Mouse (Mus musculus) embryonic facial prominence, embryonic 10.5 days (tissue): Measurements from ENCODE around the gene Amh. TPM values are rescaled to one million over a fixed set of nuclear protein-coding genes. Genes with fewer than 3 reads are reported as not detected.
"Not testable (repeated sequence)": the region's sequence is repeated elsewhere in the genome, so short reads cannot be mapped to it uniquely, and the experiment has no call there.

Source experiments
- DNase-seq: peaks from one replicate; pipeline ENCODE4 v3.0.0-alpha.2; 2017; ENCODE audit warnings: low spot score
- H3K27ac ChIP-seq: fragments of 300-500 bp; sonication (generic); replicated peaks from 2 replicates; pipeline ENCODE4 v1.5.1; 2016; ENCODE audit warnings: mild to moderate bottlenecking
- H3K27me3 ChIP-seq: fragments of 300-500 bp; sonication (generic); replicated peaks from 2 replicates; pipeline ENCODE4 v1.6.1; 2016; ENCODE audit warnings: low read depth, mild to moderate bottlenecking; ENCODE audit not compliant: poor library complexity, severe bottlenecking
- H3K36me3 ChIP-seq: fragments of 300-500 bp; sonication (generic); replicated peaks from 2 replicates; pipeline ENCODE4 v1.6.1; 2016; ENCODE audit warnings: mild to moderate bottlenecking, moderate library complexity
- H3K4me1 ChIP-seq: fragments of 300-500 bp; sonication (generic); 2 replicates; pipeline ENCODE4 v1.6.1; 2016
- H3K4me3 ChIP-seq: fragments of 300-500 bp; sonication (generic); 2 replicates; pipeline ENCODE4 v1.5.1; 2016; ENCODE audit warnings: mild to moderate bottlenecking, moderate library complexity
- H3K9me3 ChIP-seq: fragments of 300-500 bp; sonication (generic); 2 replicates; pipeline ENCODE4 v1.6.1; 2016; ENCODE audit warnings: mild to moderate bottlenecking
- WGBS: fragments of 180-500 bp; shearing (Covaris S2); methylation state at CpG from one replicate; pipeline ENCODE4 v1.1.7; 2016; 5-methylcytosine and 5-hydroxymethylcytosine counted together
- polyA plus RNA-seq: library from polyadenylated mRNA; unstranded; fragments of >200 nt; fragmentation: Nextera tagmentation; extraction: Ambion mirVana; gene quantifications from 2 replicates; pipeline ENCODE4 v1.2.1, GENCODE M21; 2016

Amh gene
- polyA plus RNA-seq, 1 experiment from 2014 or later = 0.17 TPM

DNA sequence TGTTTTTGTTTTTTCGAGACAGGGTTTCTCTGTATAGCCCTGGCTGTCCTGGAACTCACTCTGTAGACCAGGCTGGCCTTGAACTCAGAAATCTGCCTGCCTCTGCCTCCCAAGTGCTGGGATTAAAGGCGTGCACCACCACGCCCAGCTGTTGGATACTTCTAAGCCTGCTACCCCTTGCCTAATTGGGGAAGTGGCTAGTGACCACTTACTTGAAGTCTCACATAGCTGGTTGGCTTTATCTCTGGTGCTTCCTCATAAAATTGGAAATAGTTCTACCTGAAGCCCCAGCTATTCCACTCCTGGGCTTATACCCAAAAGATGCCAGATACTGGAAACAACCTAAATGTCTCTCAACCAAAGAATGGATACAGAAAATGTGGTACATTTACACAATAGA, 11.3 kb downstream of the Amh start:
- not testable (repeated sequence) for H3K27ac ChIP-seq, H3K4me1 ChIP-seq, DNase-seq, H3K9me3 ChIP-seq, H3K4me3 ChIP-seq, H3K36me3 ChIP-seq
- peaks cover 19% of the 10 kb centered on the region for H3K27me3 ChIP-seq
- WGBS = 78% methylated on average over 3 of the region's 3 CpGs

DNA sequence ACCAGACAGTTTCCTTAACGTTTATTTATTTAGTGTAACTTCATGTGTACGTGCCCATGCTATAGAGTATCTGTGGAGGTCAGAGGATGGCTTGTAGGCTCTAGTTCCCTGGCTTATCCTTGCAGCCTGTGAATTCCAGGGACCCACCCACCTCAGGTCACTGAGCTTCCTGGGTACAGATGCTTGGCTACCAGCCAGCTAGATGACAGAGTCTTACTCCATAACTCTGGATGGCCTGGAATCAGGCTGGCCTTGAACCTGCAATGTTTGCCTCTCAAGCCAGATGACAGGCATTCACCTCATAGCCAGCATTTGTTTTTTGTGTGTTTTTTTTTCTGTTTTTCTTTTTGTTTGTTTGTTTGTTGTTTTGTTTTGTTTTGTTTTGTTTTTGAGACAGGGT, 12.1 kb downstream of the Amh start:
- no peaks in the 10 kb centered on the region for H3K9me3 ChIP-seq

DNA sequence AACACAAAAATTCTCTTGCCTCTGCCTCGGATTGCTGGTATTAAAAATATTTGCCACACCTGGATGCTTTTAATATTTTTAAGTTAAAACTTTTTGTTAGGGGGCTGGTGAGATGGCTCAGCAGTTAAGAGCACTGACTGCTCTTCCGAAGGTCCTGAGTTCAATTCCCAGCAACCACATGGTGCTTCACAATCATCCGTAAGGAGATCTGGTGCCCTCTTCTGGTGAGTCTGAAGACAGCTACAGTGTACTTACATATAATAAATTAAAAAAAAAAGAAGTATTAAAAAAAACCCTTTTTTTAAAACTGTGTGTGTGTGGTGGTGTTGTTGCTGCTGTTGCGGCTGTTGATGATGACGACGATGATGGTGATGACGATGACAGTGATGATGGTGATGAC, 12.9 kb downstream of the Amh start:
- not testable (repeated sequence) for H3K27ac ChIP-seq, DNase-seq, H3K27me3 ChIP-seq, H3K4me1 ChIP-seq, H3K9me3 ChIP-seq, H3K36me3 ChIP-seq, H3K4me3 ChIP-seq
- 85% methylated on average over 7 of the region's 7 CpGs for WGBS

More for the DNA sequence above, 12.1 kb downstream of the Amh start:
- no peak for DNase-seq
- H3K4me3 ChIP-seq = no peak overlapping the region
- H3K4me1 ChIP-seq = 0 out of 2 replicates have a peak, but pooled peaks cover 5% of the 10 kb centered on the region
- H3K36me3 ChIP-seq = no peaks in the 10 kb centered on the region
- H3K27ac ChIP-seq = no peak overlapping the region
- WGBS = 65% methylated on average over 2 of the region's 2 CpGs
- H3K27me3 ChIP-seq = peaks cover 11% of the 10 kb centered on the region

DNA sequence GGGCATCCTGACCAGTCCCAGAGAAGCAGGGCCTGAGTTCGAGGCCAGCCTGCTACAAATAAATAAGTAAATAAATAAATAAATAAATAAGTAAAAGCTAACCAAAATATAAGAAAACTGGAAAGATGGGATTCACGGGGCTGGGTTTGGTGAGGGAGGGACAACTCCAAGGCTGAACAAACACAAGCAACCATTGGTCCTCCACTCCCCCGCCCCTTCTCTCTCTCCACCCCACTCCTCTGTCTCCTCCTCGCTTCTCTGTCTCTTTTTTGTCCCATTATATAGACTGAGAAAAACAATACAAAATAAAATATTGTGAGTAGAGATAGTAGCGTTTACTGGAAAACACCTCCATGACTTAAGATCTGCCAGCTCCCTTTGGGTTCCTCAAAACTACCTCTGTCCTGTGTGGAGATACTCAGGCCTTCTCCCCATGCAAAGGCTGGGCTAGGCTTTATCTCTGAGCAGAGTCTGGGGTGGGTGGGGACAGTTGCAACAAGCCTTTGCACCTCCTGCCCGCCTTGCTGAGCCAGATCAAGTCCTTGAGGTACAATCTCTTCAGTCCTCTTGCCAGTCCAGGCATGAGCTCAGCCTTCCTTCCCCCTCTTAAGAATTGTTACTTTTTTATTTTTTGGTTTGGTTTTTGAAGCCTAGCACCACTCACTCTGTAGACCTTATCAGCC, 13.7 kb downstream of the Amh start:
- Histone ChIP-seq H3K27me3 (no peaks in the 10 kb centered on the region), H3K4me3 (no peak overlapping the region), H3K27ac (no peak overlapping the region), H3K4me1 (no peaks in the 10 kb centered on the region), H3K36me3 (no peaks in the 10 kb centered on the region), H3K9me3 (no peaks in the 10 kb centered on the region)
- no peak for DNase-seq
- WGBS = 60% methylated on average over 6 of the region's 6 CpGs

DNA sequence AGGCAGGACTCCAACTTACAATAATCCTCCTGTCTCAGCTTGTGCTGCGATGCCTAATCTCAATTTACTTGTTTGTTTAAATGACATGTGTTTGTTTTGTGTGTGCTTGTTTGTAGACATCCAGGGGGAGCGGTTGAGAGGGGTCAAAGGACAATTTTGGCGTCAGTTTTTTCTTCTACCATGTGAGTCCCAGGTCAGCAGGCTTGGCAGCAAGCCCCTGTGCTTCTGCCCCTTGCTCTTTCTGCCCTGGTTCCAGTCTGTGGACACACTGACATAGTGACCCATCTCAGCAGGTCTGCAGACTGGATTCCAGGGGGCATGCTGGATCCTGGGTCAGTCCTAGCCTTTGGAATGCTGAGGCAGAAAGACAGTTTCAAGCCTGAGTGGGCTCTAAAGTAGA, 14.4 kb downstream of the Amh start:
- no peaks in the 10 kb centered on the region for H3K36me3 ChIP-seq
- no peaks in the 10 kb centered on the region for H3K4me1 ChIP-seq
- H3K9me3 ChIP-seq = no peaks in the 10 kb centered on the region
- H3K4me3 ChIP-seq = no peak overlapping the region
- 52% methylated on average over 3 of the region's 3 CpGs for WGBS
- H3K27me3 ChIP-seq = no peaks in the 10 kb centered on the region
- no peak for DNase-seq
- H3K27ac ChIP-seq = no peak overlapping the region

DNA sequence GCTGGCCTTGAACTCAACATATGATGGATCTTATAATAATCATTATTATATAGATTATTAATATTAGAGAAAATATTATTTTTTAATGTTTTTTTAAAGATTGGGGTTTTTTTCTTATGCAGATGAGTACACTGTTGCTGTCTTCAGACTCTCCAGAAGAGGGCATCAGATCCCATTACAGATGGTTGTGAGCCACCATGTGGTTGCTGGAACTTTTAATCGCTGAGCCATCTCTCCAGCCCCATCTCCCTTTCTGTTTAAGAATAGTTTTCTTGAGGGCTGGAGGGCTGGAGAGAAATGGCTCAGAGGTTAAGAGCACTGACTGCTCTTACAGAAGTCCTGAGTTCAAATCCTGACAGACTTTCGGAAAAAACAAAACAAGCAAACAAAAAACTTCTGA, 16.9 kb downstream of the Amh start:
- no peaks in the 10 kb centered on the region for H3K27me3 ChIP-seq
- WGBS = 47% methylated on average over 2 of the region's 2 CpGs
- no peak overlapping the region for H3K4me3 ChIP-seq
- DNase-seq = no peak
- no peaks in the 10 kb centered on the region for H3K9me3 ChIP-seq
- peaks cover 2% of the 10 kb centered on the region; the same call in 1 of the 2 replicates for H3K4me1 ChIP-seq
- H3K27ac ChIP-seq = no peak overlapping the region
- no peaks in the 10 kb centered on the region for H3K36me3 ChIP-seq

DNA sequence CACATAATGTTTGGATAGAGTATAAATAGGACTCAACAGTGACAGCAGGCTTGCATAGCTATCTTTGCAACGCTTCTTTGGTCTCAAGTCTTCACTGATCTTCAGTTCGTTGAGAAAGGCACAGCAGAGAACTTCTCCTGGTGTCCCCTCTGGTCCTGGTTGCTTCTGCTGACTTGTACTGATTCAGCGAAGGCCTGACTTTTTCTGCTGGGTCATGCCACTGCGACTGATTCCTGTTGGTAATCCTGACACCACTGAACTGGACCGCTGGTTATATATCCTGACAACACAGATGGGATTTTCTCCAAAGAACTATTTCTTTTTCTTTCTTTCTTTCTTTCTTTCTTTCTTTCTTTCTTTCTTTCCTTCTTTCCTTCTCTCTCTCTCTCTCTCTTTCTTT, 17.5 kb downstream of the Amh start:
- DNase-seq = no peak
- H3K27ac ChIP-seq = no peak overlapping the region
- H3K4me1 ChIP-seq = peaks cover 4% of the 10 kb centered on the region
- no peak overlapping the region for H3K4me3 ChIP-seq
- no peaks in the 10 kb centered on the region for H3K9me3 ChIP-seq
- no peaks in the 10 kb centered on the region for H3K27me3 ChIP-seq
- no peaks in the 10 kb centered on the region for H3K36me3 ChIP-seq
- 89% methylated on average over 5 of the region's 5 CpGs for WGBS

DNA sequence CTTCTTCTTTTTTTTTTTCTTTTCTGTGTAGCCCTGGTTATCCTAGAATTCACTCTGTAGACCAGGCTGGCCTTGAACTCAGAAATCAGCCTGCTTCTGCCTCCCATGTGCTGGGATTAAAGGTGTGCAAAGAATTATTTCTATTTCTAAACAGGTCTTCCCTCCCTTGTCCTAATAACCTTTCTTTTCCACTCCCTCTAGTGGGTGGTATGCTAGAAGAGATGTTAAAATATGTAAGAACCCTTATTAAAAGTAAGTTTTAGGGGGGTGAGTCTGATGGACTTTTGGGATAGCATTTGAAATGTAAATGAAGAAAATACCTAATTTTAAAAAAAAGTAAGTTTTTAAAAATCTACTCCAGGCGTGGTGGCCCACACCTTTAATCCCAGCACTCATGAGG, 18.3 kb downstream of the Amh start:
- no peak for DNase-seq
- H3K4me3 ChIP-seq = no peak overlapping the region
- no peaks in the 10 kb centered on the region for H3K9me3 ChIP-seq
- 85% methylated on average over 1 of the region's 1 CpGs for WGBS
- peaks cover 7% of the 10 kb centered on the region for H3K36me3 ChIP-seq
- H3K27me3 ChIP-seq = no peaks in the 10 kb centered on the region
- peaks cover 12% of the 10 kb centered on the region for H3K4me1 ChIP-seq
- no peak overlapping the region for H3K27ac ChIP-seq

DNA sequence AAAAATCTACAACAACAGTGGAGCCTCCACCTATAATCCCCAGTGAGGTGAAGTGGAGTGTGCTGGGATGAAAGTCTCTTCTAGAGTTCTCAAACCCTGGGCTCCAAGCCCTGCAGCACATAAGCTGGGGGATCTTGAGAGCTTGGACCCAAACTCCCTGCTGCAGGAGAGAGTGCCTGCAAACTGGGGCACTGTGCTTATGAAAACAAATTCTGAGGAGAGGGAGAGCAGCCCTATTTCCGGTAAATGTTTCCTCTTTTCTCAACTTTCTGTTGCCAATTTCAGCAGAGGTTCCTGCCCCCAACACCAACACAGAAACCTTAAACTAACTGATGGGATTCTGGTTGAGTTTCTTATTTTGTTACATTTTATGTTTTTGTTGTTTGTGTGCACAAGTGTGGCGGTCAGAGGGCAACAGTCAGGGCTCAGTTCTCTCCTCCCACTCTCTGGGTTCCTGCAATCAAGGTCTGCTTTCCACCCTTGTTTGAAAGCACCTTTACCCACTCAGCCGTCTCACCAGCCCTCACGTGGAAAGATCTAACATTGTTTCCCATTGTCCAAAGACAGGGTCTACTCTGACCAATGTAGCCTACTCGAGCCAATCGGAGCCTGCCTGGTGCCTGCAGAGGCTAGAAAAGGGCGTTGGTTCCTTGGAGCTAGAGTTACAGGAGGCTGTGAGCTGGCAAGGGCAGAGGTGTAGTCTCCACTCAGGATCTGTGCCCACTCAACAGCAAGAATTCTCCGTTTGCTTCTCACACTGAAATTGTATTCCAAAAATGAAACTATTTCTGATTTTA, 19.0 kb downstream of the Amh start:
- Histone ChIP-seq H3K27ac (no peak overlapping the region; the same call in 1 of the 2 replicates), H3K27me3 (no peaks in the 10 kb centered on the region), H3K36me3 (peaks cover 12% of the 10 kb centered on the region), H3K9me3 (no peaks in the 10 kb centered on the region), H3K4me1 (peaks cover 16% of the 10 kb centered on the region), H3K4me3 (no peak overlapping the region)
- DNase-seq = no peak
- 67% methylated on average over 8 of the region's 8 CpGs for WGBS

DNA sequence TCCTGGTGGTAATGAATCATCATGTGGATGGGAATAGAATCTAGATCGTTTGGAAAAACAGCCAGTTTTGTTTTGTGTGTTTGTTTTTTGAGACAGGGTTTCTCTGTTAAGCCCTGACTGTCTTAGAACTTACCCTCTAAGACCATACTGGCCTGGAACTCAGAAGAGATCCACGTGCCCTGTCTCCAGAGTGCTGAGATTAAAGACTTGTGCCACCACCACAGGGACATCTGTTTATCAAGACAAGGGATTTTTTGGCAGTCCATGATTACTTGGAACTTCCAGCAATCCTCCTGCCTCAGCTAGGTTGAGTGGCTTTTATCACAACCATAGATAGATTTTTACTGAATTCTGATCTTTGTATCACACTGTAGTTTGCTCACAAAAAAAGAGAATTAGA, 19.8 kb downstream of the Amh start:
- Histone ChIP-seq H3K4me1 (peaks cover 23% of the 10 kb centered on the region), H3K9me3 (no peaks in the 10 kb centered on the region), H3K27ac (no peak overlapping the region), H3K4me3 (no peak overlapping the region), H3K36me3 (peaks cover 20% of the 10 kb centered on the region), H3K27me3 (no peaks in the 10 kb centered on the region)
- WGBS = 81% methylated on average over 2 of the region's 2 CpGs
- no peak for DNase-seq

DNA sequence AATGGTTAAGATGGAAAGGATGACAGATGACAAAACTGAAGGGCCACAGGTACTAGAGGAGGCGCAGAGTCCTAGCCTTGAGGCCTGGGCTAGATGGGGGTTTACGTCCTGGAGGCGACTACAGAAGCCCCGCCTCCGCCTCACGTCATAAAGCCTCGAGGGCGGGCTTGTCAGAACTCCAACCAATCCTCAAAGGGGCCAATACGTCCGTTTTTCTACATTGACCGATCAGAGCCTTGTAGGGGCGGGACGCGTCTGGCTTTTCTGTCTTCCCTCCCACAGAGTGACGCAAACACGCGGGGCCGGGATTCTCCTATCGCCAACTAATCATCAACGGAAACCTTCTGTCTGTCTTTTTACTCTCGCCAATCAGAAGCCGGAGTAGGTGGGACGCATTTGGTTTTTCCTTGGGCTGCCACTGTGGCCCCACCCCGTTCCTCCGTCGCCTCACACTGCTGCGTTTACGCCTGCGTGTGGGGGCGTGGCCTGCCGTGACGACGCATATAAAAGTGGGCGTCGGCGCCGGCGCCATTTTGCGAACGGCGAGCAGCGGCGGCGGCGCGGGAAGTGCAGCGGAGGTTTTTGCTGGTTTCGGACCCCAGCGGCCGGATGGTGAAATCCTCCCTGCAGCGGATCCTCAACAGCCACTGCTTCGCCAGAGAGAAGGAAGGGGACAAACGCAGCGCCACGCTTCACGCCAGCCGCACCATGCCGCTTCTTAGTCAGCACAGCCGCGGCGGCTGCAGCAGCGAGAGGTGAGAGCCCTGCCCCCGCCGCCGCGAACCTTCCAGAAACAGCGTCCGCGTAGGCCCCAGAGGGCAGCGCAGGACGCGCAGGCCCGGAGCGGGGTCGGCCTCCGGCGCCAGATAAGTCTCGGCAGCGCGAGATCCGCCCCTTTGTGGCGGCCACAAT, 21.4 kb downstream of the Amh start, which contains the start of gene Oaz1:
Oaz1 (plus strand) TSS at position 506 of the 912 bp plus-strand sequence.
- WGBS = under 1% methylated on average over 82 of the region's 82 CpGs
- Histone ChIP-seq H3K27me3 (no peaks in the 10 kb centered on the region), H3K27ac (peak within 1 kb of the TSS; percentile 97), H3K4me1 (peaks cover 39% of the 10 kb centered on the region), H3K4me3 (peak within 1 kb of the TSS; percentile 92), H3K36me3 (peaks cover 28% of the 10 kb centered on the region), H3K9me3 (no peaks in the 10 kb centered on the region)
- DNase-seq = peak; percentile 98

DNA sequence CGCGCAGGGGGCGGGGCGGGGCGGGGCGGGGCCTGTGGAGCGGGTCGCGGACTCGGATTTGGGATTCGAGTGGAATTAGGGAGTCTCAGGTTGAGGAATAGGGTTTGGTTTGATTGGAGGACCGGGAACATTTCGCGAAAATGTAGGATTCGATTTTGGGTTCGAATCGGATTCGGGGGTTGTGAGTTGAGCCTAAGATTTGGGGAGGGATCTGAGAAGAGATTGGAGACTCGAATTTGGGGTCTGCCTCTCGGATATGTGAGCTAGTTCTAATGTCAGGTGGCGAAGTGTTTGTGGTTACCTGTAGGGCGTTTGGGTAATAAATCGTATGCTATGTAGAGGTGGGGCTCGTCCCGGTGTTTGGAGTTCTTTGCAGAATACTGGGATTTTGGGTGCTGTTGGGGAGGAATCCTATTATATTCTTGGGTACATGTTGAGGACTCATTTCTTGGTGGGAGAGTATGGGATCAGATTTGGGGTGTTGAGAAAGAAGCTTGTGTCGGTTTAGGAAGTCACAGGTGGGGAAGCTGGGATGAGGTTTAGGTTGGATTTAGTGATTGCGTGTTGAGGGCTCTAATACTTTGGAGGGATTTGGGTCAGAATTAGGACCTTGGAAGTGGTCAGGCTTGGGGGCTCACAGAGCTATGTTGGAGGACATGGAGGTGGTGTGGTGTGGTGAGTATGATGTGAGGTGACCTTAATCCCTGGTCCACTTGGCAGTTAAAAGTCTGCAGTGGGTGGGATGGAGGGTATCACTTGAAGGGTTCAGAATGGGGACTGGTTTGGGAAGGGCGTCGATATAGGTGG, 22.2 kb downstream of the Amh start:
- 9% methylated on average over 29 of the region's 29 CpGs for WGBS
- peak overlapping the region; percentile 97 for H3K27ac ChIP-seq
- peaks cover 28% of the 10 kb centered on the region for H3K36me3 ChIP-seq
- peak overlapping the region; percentile 92 for H3K4me3 ChIP-seq
- DNase-seq = no peak
- H3K4me1 ChIP-seq = peaks cover 47% of the 10 kb centered on the region
- no peaks in the 10 kb centered on the region for H3K9me3 ChIP-seq
- 0 out of 2 replicates have a peak, but pooled peaks cover 2% of the 10 kb centered on the region for H3K27me3 ChIP-seq
